Mouse (Mus musculus) limb, embryonic 11.5 days (tissue): Measurements from ENCODE around the gene Ptpn13. TPM values are rescaled to one million over a fixed set of nuclear protein-coding genes. Genes with fewer than 3 reads are reported as not detected.

ENCODE experiments used
- ATAC-seq: fragments of 200-750 bp; cut with Nextera tagmentation; 2 replicates; pipeline ENCODE4 v1.8.0; 2017; ENCODE audit warnings: low read depth; ENCODE audit not compliant: insufficient number of reproducible peaks, low FRiP score, low TSS enrichment
- DNase-seq: peaks from one replicate; pipeline ENCODE4 v3.0.0-alpha.2; 2015; ENCODE audit warnings: low spot score
- H3K27ac ChIP-seq: fragments of 300-500 bp; sonication (generic); replicated peaks from 2 replicates; pipeline ENCODE4 v1.5.1; 2014; ENCODE audit warnings: low read depth, mild to moderate bottlenecking, low read length
- H3K27me3 ChIP-seq: fragments of 300-500 bp; sonication (generic); 2 replicates; pipeline ENCODE4 v1.6.1; 2014; ENCODE audit warnings: mild to moderate bottlenecking, low read length, mixed read lengths; ENCODE audit not compliant: control insufficient read depth, insufficient read depth
- H3K36me3 ChIP-seq: fragments of 300-500 bp; sonication (generic); 2 replicates; pipeline ENCODE4 v1.6.1; 2014; ENCODE audit warnings: mild to moderate bottlenecking, low read length, moderate library complexity, mixed read lengths; ENCODE audit not compliant: control insufficient read depth, insufficient read depth
- H3K4me1 ChIP-seq: fragments of 300-500 bp; sonication (generic); 2 replicates; pipeline ENCODE4 v1.6.1; 2014; ENCODE audit warnings: low read length, mixed read lengths; ENCODE audit not compliant: control insufficient read depth, insufficient read depth
- H3K4me2 ChIP-seq: fragments of 300-500 bp; sonication (generic); 2 replicates; pipeline ENCODE4 v1.6.1; 2014; ENCODE audit warnings: low read depth, mild to moderate bottlenecking, moderate library complexity; ENCODE audit not compliant: severe bottlenecking
- H3K4me3 ChIP-seq: fragments of 300-500 bp; sonication (generic); 2 replicates; pipeline ENCODE4 v1.5.1; 2014; ENCODE audit warnings: low read depth, low read length
- H3K9ac ChIP-seq: fragments of 300-500 bp; sonication (generic); 2 replicates; pipeline ENCODE4 v1.6.1; 2014; ENCODE audit warnings: mild to moderate bottlenecking, low read length
- H3K9me3 ChIP-seq: fragments of 300-500 bp; sonication (generic); 2 replicates; pipeline ENCODE4 v1.6.1; 2016; ENCODE audit warnings: low read length; ENCODE audit not compliant: control insufficient read depth
- WGBS: fragments of 180-500 bp; shearing (Covaris S2); extraction: QIAGEN DNeasy Blood & Tissue Kit; methylation state at CpG from one replicate; pipeline ENCODE4 v1.1.7; 2014; 5-methylcytosine and 5-hydroxymethylcytosine counted together
- polyA plus RNA-seq: library from polyadenylated mRNA; unstranded; fragments of >200 nt; fragmentation: Nextera tagmentation; extraction: Ambion mirVana; gene quantifications from 2 replicates; pipeline ENCODE4 v1.2.1, GENCODE M21; 2014

The Ptpn13 gene
- polyA plus RNA-seq, 1 experiment from 2014 or later = 9.2 TPM

DNA sequence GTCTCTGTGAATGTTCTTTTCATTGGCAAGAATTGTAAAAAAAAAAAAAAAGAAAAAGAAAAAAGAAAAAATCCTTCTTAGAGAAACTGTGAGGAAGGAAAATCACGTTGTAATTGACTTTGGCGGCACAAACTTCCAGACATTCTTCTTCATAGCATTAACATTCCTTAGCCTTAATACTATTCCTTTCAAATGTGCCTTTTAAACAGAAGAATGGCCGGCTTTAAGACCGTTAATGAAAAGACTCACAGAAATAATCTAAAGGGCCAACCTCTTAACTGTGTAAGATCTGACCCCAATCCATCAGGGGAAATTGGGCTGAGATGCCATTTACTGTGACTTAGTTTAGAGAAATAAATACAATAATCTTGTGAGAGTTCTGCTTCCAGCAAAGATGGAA is 16.7 kb downstream of the Ptpn13 start:
- Histone ChIP-seq H3K27me3 (no peaks in the 10 kb centered on the region), H3K4me3 (no peak overlapping the region), H3K4me2 (no peak overlapping the region), H3K9me3 (no peaks in the 10 kb centered on the region), H3K36me3 (no peaks in the 10 kb centered on the region), H3K4me1 (no peaks in the 10 kb centered on the region), H3K9ac (no peak overlapping the region), H3K27ac (no peak overlapping the region)
- no peak for DNase-seq
- no peak for ATAC-seq
- 49% methylated on average over 4 of the region's 4 CpGs for WGBS

DNA sequence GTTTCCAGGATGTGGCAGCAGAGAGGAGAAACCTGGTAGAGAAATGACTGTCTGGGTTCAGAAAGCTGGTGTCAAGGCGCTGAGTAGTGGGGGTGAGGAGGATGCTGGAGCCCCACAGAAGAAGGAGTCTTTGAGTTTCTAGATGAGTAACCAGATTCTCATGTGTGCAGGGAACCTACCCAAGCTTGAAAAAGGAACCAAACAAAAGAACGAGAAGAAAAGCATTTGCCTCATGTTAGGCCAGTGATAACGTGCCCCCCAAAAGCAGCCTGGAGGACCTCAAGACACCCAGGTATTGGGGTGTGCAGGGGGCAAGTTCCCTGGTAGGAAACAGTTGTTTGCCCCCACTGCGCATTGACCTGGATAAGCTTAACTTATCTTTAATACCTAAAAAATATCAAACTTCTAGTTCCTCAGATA is 17.3 kb downstream of the Ptpn13 start:
- Histone ChIP-seq H3K4me1 (no peaks in the 10 kb centered on the region), H3K36me3 (no peaks in the 10 kb centered on the region), H3K27me3 (no peaks in the 10 kb centered on the region), H3K27ac (no peak overlapping the region), H3K4me3 (no peak overlapping the region), H3K9ac (no peak overlapping the region), H3K9me3 (no peaks in the 10 kb centered on the region), H3K4me2 (no peak overlapping the region)
- ATAC-seq = no peak
- WGBS = 86% methylated on average over 4 of the region's 4 CpGs
- DNase-seq = no peak

DNA sequence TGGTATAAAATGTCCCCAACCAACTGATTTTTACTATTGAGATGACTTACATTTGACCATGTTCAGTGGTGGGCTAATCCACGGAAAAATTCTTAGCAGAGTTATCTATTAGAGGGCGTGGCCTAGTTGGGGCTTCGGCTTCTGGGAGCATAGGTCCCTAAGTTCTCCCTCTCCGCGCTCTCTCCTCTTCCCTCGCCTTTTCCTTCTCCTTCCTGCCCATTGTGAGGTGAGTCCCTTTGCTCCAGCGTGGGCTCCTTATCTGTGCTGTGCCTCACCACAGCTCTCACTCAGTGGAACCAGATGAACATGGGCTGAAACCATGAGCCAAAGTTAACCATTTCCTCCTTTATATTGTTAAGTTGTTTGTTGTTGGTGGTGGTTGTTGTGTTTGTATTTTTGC is 17.9 kb downstream of the Ptpn13 start:
- Histone ChIP-seq H3K4me3 (no peak overlapping the region), H3K4me1 (no peaks in the 10 kb centered on the region), H3K36me3 (no peaks in the 10 kb centered on the region), H3K9ac (no peak overlapping the region), H3K4me2 (no peak overlapping the region), H3K27me3 (no peaks in the 10 kb centered on the region), H3K9me3 (no peaks in the 10 kb centered on the region), H3K27ac (no peak overlapping the region)
- ATAC-seq (no peak), DNase-seq (no peak)
- 76% methylated on average over 7 of the region's 7 CpGs for WGBS

DNA sequence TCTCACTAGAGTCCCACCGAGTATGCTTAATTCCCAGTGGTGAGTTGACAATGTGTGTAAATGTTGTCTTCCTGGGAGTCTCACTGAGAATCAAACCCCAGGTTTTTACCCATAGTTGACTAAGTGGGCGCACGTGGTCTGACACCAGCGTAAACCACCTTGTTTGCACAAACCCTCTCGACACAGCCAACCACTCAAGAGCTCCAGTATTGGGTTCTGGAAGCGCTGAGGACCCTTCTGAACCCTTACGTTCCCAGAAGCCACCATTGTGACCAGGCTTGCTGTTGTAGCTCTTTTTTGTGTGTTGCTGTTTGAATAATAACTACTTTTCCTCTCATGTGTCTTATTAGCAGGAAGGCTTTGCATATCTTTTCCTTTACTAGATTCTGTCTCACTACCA is 20.4 kb downstream of the Ptpn13 start:
- no peak overlapping the region for H3K4me2 ChIP-seq
- WGBS = 90% methylated on average over 7 of the region's 7 CpGs
- H3K9ac ChIP-seq = no peak overlapping the region
- no peaks in the 10 kb centered on the region for H3K27me3 ChIP-seq
- ATAC-seq = no peak
- H3K4me3 ChIP-seq = no peak overlapping the region
- H3K4me1 ChIP-seq = no peaks in the 10 kb centered on the region
- no peak overlapping the region for H3K27ac ChIP-seq
- no peaks in the 10 kb centered on the region for H3K36me3 ChIP-seq
- no peaks in the 10 kb centered on the region for H3K9me3 ChIP-seq
- DNase-seq = no peak

DNA sequence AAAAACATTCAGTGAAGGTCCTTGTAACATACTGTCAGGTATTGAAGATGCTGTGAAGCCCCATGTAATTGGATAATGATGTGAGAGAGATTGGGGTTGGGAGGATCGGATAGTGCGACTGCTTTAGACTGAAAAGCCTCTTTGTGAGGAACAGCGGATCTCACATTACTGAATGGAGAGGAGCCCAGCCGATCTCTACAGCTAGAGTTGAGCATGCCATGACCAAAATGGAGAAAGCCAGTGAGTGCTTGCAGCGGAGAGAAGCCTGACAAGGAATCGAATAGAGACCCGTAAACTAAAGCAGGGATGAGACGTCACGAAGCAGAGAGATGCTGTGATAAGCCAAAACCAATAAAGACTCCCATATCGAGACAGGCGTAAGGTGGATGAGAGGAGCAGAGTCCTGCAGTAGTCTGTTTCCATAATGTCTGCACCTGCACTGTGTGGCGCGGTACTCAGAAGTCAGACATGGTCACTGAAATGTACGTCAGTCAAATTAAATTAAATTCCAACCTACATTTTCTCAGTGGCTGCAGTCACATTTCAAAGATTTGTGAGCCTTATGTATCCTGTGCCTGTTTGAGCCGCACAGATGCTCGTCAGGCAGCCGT is 22.9 kb downstream of the Ptpn13 start:
- no peak for ATAC-seq
- Histone ChIP-seq H3K4me1 (no peaks in the 10 kb centered on the region), H3K36me3 (no peaks in the 10 kb centered on the region), H3K4me3 (no peak overlapping the region), H3K9ac (no peak overlapping the region), H3K9me3 (no peaks in the 10 kb centered on the region), H3K4me2 (no peak overlapping the region), H3K27ac (no peak overlapping the region), H3K27me3 (no peaks in the 10 kb centered on the region)
- DNase-seq = no peak
- WGBS = 89% methylated on average over 17 of the region's 17 CpGs

DNA sequence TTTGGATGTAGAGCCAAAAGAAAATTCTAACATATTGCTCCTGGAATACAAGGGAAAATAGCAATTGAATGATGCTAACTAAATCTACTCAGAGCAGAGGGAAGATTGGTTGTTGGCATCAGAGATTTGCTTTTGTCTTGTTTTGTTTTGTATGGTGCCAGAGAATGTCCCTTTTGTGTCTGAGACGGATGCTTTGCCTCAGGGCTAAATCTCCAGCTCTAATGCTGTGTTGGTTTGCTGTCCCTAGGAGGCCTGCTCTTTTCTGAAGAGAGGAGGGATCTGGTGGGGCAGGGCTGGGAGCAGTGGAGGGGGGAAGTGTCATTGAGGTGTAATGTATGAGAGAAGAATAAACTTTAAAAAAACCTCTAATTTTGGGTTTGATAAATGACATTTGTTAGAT is 23.5 kb downstream of the Ptpn13 start:
- no peak overlapping the region for H3K4me3 ChIP-seq
- no peak overlapping the region for H3K27ac ChIP-seq
- no peaks in the 10 kb centered on the region for H3K27me3 ChIP-seq
- WGBS = 43% methylated on average over 1 of the region's 1 CpGs
- H3K9me3 ChIP-seq = no peaks in the 10 kb centered on the region
- H3K4me1 ChIP-seq = no peaks in the 10 kb centered on the region
- DNase-seq = no peak
- no peaks in the 10 kb centered on the region for H3K36me3 ChIP-seq
- ATAC-seq = no peak
- H3K9ac ChIP-seq = no peak overlapping the region
- no peak overlapping the region for H3K4me2 ChIP-seq

DNA sequence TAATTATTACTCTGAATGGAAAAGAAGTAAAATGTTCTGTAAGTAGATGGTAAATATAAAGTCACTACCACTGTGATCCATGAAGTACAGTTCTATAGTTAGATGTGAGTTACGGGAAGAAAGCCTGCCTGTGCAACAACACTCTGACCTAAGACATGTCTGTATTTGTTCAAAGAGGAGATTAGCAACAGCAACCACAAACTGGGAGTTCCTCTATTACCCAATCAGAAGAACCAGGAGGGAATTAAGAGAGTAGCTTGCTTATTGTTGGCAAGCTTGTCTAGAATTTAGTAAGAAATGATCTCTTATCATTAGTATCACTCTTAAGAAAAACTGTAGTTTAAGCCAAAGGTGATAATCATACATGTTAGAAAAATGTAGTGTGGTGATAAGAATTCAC is 25.7 kb downstream of the Ptpn13 start:
- no peak overlapping the region for H3K9ac ChIP-seq
- WGBS = 91% methylated on average over 1 of the region's 1 CpGs
- no peak for ATAC-seq
- no peaks in the 10 kb centered on the region for H3K36me3 ChIP-seq
- no peak overlapping the region for H3K4me3 ChIP-seq
- no peaks in the 10 kb centered on the region for H3K9me3 ChIP-seq
- DNase-seq = no peak
- no peak overlapping the region for H3K27ac ChIP-seq
- H3K4me1 ChIP-seq = no peaks in the 10 kb centered on the region
- no peak overlapping the region for H3K4me2 ChIP-seq
- no peaks in the 10 kb centered on the region for H3K27me3 ChIP-seq

DNA sequence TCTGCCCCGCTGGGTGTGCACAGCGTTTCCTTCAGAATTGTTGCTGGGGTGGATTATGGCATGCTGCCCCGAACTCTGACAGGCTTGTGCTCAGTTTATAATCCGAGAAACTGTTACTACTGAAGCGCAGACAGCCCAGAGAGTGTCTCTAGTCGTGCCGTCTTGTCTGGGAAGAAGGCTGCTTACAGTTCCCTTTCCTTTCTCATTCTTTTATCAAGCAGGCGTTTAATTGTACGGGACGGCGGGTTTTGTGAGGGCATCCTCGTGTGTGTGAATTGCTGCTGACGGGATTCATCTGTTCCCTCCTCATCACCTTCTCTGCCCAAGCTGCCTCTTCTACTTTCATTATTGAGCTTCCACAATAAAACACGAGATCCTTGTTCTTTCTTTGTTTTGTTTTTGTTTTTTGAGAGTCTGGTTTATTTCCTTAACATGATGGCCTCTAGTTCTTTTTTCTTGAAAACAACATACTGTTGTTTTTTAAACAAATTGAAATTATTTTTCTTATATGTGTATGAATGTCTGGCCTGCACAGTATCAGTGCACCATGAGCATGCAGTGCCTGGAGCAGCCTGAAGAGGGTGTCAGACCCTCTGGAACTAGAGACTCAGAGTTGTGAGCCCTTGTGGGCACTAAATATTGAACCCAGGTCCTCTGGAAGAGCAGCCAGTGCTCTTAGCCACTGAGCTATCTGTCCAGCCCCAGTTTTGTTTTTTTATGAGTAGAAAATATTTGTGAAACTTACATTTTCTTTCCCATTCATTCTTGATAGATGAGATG is 28.6 kb downstream of the Ptpn13 start:
- 89% methylated on average over 14 of the region's 14 CpGs for WGBS
- DNase-seq = no peak

More for the DNA sequence above, 28.6 kb downstream of the Ptpn13 start:
- H3K27ac ChIP-seq = no peak overlapping the region
- H3K27me3 ChIP-seq = no peaks in the 10 kb centered on the region
- ATAC-seq = no peak
- H3K4me2 ChIP-seq = no peak overlapping the region
- no peaks in the 10 kb centered on the region for H3K9me3 ChIP-seq
- H3K4me1 ChIP-seq = no peaks in the 10 kb centered on the region
- H3K36me3 ChIP-seq = no peaks in the 10 kb centered on the region
- H3K4me3 ChIP-seq = no peak overlapping the region
- H3K9ac ChIP-seq = no peak overlapping the region
